Comparison of ENCODE assay signal across 17 mouse cellular contexts in genomic region chr9:57593454-57594173, GRCm38 (mm10). TPM values are rescaled to one million over a fixed set of nuclear protein-coding genes. Genes with fewer than 3 reads are reported as not detected.
DNase-seq lines count a peak whose midpoint lies in the region; ATAC-seq and TF ChIP-seq lines count a peak whose summit lies in the region.
"Had no signal": no experiment of that assay in that cellular context is flagged by ENCODE, and none has a peak within 500 bp of the region (broad histone marks: within the 10 kb centered on the region; RNA-seq: fewer than 3 reads in every experiment).

No protein-coding gene starts in this region.

- H3K9ac ChIP-seq in liver, postnatal 0 days (replicated peaks), result no peak overlapping the region
- no peak overlapping the region for H3K9ac ChIP-seq in forebrain, embryonic 12.5 days
- H3K9ac ChIP-seq: hindbrain, embryonic 13.5 days had no signal

- peak; percentile 36 for DNase-seq in liver, postnatal 0 days
- no peak for DNase-seq in liver
- peak; percentile 39 for DNase-seq in embryo, embryonic 10.5 days (ENCODE audit: low spot score)
- peak; percentile 86 for DNase-seq in kidney, adult 11 months
- DNase-seq in kidney, postnatal 25 days, result peak; percentile 78 to 90
- DNase-seq in lung, postnatal 36 days, result no peak
- DNase-seq in gastrocnemius, adult 8-10 months (ENCODE audit: low spot score in 2 of 2), result no peak
- DNase-seq: adrenal gland, adult 8-10 months; cerebellum, postnatal 36 days; lung, adult 2 months had no signal

- H3K27me3 ChIP-seq in liver, postnatal 0 days (ENCODE audit: insufficient read depth, low read length), result no peaks in the 10 kb centered on the region
- H3K27me3 ChIP-seq in forebrain, embryonic 12.5 days, result no peaks in the 10 kb centered on the region
- H3K27me3 ChIP-seq: hindbrain, embryonic 13.5 days had no signal

- H3K4me3 ChIP-seq in liver, postnatal 0 days (ENCODE audit: low read depth, low read length), result no peak overlapping the region
- H3K4me3 ChIP-seq in forebrain, embryonic 12.5 days (replicated peaks), result no peak overlapping the region
- H3K4me3 ChIP-seq: hindbrain, embryonic 13.5 days had no signal

- WGBS in liver, postnatal 0 days (ENCODE audit: insufficient replicate concordance), result 62% methylated on average over 12 of the region's 12 CpGs
- WGBS in forebrain, embryonic 12.5 days, result 63% methylated on average over 12 of the region's 12 CpGs

- H3K9me3 ChIP-seq in liver, postnatal 0 days (ENCODE audit: low read length), result no peaks in the 10 kb centered on the region
- H3K9me3 ChIP-seq in forebrain, embryonic 12.5 days, result no peaks in the 10 kb centered on the region
- H3K9me3 ChIP-seq: hindbrain, embryonic 13.5 days had no signal

- H3K4me1 ChIP-seq in liver, postnatal 0 days (ENCODE audit: insufficient read depth), result peaks cover 11% of the 10 kb centered on the region
- H3K4me1 ChIP-seq in forebrain, embryonic 12.5 days, result peaks cover 31% of the 10 kb centered on the region

- H3K27ac ChIP-seq in liver, postnatal 0 days (ENCODE audit: low read depth), result no peak overlapping the region
- H3K27ac ChIP-seq in forebrain, embryonic 12.5 days, result no peak overlapping the region
- H3K27ac ChIP-seq: hindbrain, embryonic 13.5 days had no signal

- no peak for TF ChIP-seq CTCF in liver, postnatal 0 days (IDR thresholded peaks at IDR 0.05; ENCODE audit: low read depth)

- no peak for TF ChIP-seq EP300 in liver, postnatal 0 days (IDR thresholded peaks at IDR 0.05; ENCODE audit: low read depth)

- no peak overlapping the region for H3K4me2 ChIP-seq in liver, postnatal 0 days (ENCODE audit: low read depth, low read length)
- no peak overlapping the region for H3K4me2 ChIP-seq in forebrain, embryonic 12.5 days
- H3K4me2 ChIP-seq: hindbrain, embryonic 13.5 days had no signal

- H3K36me3 ChIP-seq in liver, postnatal 0 days (replicated peaks; ENCODE audit: insufficient read depth, low read length), result peaks cover 21% of the 10 kb centered on the region; the same call in 1 of the 2 replicates
- H3K36me3 ChIP-seq in forebrain, embryonic 12.5 days (replicated peaks), result peaks cover 29% of the 10 kb centered on the region

- no peak for ATAC-seq in liver, postnatal 0 days
- no peak for ATAC-seq in forebrain, embryonic 12.5 days (ENCODE audit: low FRiP score)

RNA-seq across cellular contexts. Expression of gene Ulk3, which starts 4.4 kb away (rescaled TPM):
- 3.6 and 3.7 TPM in 2 replicates for polyA plus RNA-seq in liver, postnatal 0 days (2015; fragmentation: Nextera tagmentation; extraction: Ambion mirVana)
- total RNA-seq in gastrocnemius, adult 8-10 months (2022), result 1 to 10 TPM; 3.3 to 4.8 (median 4.2) TPM
- polyA plus RNA-seq in forebrain, embryonic 12.5 days (2016; fragmentation: Nextera tagmentation; extraction: Ambion mirVana), result 19.9 and 24.1 TPM in 2 replicates

RNA-seq across cellular contexts. Expression of gene Cplx3, which starts 12.5 kb away (rescaled TPM):
- not detected in 2 replicates for polyA plus RNA-seq in liver, postnatal 0 days (2015; fragmentation: Nextera tagmentation; extraction: Ambion mirVana)
- not detected for total RNA-seq in gastrocnemius, adult 8-10 months (2022)
- polyA plus RNA-seq in forebrain, embryonic 12.5 days (2016; fragmentation: Nextera tagmentation; extraction: Ambion mirVana), result 0.65 TPM in 1 of 2 replicates, not detected in the other
- total RNA-seq: adrenal gland, adult 8-10 months; heart, adult 8-10 months; megakaryocyte progenitor cell, adult 5-6 weeks had no signal
- polyA plus RNA-seq: lung, adult 2 months; spleen, adult 2 months had no signal

RNA-seq across cellular contexts. Expression of gene Lman1l, which starts 27.0 kb away (rescaled TPM):
- not detected in 2 replicates for polyA plus RNA-seq in liver, postnatal 0 days (2015; fragmentation: Nextera tagmentation; extraction: Ambion mirVana)
- total RNA-seq in gastrocnemius, adult 8-10 months (2022), result not detected
- polyA plus RNA-seq in forebrain, embryonic 12.5 days (2016; fragmentation: Nextera tagmentation; extraction: Ambion mirVana), result not detected in 2 replicates
- total RNA-seq: adrenal gland, adult 8-10 months; layer of hippocampus, adult 8-10 months; left cerebral cortex, postnatal 36 days; megakaryocyte progenitor cell, adult 5-6 weeks had no signal
- polyA plus RNA-seq: hindbrain, embryonic 13.5 days had no signal

RNA-seq across cellular contexts. Expression of gene Scamp2, which starts 32.9 kb away (rescaled TPM):
- 29.6 and 31.2 TPM in 2 replicates for polyA plus RNA-seq in liver, postnatal 0 days (2015; fragmentation: Nextera tagmentation; extraction: Ambion mirVana)
- 10 to 100 TPM; 35.5 to 42.9 (median 37.1) TPM for total RNA-seq in gastrocnemius, adult 8-10 months (2022)
- polyA plus RNA-seq in forebrain, embryonic 12.5 days (2016; fragmentation: Nextera tagmentation; extraction: Ambion mirVana), result 57.8 and 60.6 TPM in 2 replicates

RNA-seq across cellular contexts. Expression of gene Mpi, which starts 41.1 kb away (rescaled TPM):
- 7.3 and 8.2 TPM in 2 replicates for polyA plus RNA-seq in liver, postnatal 0 days (2015; fragmentation: Nextera tagmentation; extraction: Ambion mirVana)
- 10 to 100 TPM; 71.2 to 89.3 (median 74.4) TPM for total RNA-seq in gastrocnemius, adult 8-10 months (2022)
- 62.3 and 62.5 TPM in 2 replicates for polyA plus RNA-seq in forebrain, embryonic 12.5 days (2016; fragmentation: Nextera tagmentation; extraction: Ambion mirVana)

Comparison
In these comparisons a context has a peak if more than half of its experiments do, and no peak if none do; other contexts are left out.
1. DNase-seq: peak in liver, postnatal 0 days (single experiment), embryo, embryonic 10.5 days (single experiment), kidney, adult 11 months (single experiment) and kidney, postnatal 25 days (2 of 2); none in liver (single experiment), lung, postnatal 36 days (single experiment) and gastrocnemius, adult 8-10 months (0 of 2).